Mouse (Mus musculus): ENCODE measurements around the gene Prps2.
"Not testable (repeated sequence)": the region's sequence is repeated elsewhere in the genome, so short reads cannot be mapped to it uniquely, and the experiment has no call there.

The Prps2 gene

DNA sequence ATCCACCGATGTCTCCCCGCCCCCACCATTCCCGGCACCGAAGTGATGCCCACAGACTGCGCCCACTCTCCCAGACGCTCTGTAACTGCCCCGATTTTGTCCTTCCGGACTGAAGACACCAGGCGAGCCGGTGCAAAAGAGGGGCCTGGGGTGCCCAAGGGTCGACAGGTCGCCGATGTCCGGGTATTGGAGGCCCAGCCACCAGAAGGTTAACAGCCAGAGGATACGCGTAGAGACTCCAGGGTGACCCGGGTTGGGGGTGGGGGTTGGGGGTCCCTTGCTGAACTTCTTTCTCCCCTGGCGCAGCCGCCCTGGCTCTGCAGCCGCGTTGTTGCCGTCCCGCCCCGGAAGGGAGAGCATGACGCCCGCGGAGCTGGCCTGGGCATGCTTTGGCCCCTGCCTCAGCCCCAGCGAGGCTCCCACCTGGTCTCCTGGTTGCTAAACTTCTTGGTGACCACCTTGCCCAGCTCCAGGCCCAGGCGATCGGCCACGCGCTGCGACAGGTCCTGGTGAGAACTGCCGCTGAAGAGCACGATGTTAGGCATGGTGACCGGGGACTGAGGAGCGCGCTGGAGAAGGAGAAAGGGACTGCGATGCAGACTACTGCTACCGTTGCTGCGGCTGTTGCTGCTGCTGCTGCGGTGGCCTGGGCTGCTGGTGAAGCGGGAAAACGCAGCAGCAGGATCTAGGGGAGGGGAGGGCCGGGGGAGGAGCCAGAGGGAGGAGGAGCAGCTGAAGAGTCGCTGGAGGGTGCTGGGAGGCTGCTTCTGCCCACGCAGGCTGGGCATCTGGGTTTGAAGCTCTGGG lies at the start of gene Prps2:
Prps2 (minus strand) TSS at position 703 of the 807 bp plus-strand sequence.
- POLR2A ChIA-PET: interaction anchor here in 2 of 4 experiments (0.8 to 1.7 kb wide), 7 partner anchors 11 to 174 kb away, joined by 3 to 7 read pairs (median 3); partner anchors contain the start of gene Tmsb4x (in 1 of the 2)
- CTCF ChIA-PET: no interaction called here

DNA sequence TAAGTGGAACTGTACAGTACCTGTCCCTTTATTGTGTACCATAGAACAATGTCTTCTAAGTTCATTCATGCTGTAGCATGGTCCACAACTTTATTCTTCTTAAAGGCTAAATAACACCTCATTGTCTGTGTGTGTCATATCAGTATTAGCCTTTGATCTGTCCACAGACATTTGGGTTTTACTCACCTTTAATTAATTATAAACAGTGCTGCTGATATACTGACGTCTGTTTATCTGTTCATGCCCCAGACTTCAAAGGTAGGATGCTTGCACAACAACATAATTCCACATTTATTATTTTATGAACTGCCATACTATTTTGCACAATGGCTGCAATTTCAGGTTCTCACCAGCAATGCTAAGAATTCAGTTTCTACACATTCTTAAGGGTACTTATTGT lies 35.1 kb upstream of the Prps2 start:
- ChIA-PET POLR2A (no interaction called here), CTCF (no interaction called here)

DNA sequence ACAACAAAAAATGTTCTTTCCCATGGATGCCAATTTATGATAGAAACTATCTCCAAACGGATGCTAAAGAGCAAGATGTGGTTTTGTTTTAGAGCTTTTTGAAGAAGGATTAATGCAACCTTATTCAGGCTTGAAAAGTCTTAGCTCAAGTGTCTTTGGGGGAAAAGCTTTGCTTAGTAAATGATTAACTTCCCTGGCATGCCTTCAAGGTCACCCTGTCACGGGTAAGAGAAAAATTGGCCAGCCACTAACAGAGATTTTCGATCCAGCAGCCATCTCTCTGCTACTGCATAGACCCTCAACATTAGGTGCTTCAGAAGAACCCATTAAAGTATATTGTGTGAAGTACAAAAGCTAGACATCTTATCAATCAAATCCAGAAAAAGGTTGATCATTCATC lies 12.4 kb upstream of the Prps2 start:
- POLR2A ChIA-PET: interaction anchor here in 1 of 4 experiments (0.7 kb wide), 1 partner anchor 33 kb away, joined by 3 read pairs; no protein-coding TSS in a partner anchor
- CTCF ChIA-PET: no interaction called here

DNA sequence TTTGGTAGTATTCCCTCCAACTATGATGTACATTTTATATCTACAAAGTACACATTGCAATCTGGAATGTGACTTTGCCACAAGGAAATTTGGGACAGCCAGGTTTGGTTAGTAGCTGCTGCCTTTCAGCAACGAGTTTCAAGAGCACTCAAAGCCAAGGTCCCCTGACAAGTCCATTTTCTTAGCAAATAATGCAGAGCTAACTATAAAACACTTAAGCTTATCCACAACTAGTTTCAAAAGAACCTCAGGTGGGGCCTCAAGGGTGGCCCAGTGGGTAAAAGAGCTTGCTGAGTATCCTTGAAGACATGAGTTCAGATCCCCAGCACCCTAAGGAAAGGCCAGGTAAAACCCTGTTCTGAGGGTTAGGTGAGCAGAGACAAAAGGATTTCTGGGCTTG lies 4.1 kb upstream of the Prps2 start:
- POLR2A ChIA-PET: no interaction called here
- CTCF ChIA-PET: no interaction called here

DNA sequence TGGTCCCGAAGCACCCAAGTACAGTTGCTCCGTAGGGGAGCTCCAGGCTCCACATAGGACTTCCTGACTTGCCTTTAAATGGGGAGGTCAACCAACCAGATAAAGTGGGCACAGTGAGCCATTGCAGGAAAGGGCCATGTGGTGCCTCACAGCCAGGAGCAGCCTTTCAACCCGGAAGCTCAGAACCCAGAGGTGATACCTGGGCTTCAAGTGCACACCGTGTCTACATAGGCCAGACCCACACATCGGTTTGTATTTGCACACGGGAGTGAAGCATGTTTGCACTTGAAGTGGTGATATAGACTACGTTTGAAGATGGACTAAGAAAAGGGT lies 271 bp upstream of the Prps2 start:
- ChIA-PET CTCF (no interaction called here), POLR2A (interaction anchor here in 2 of 4 experiments (0.8 to 1.7 kb wide), 7 partner anchors 11 to 174 kb away, joined by 3 to 7 read pairs (median 3); partner anchors contain the start of gene Tmsb4x (in 1 of the 2))

DNA sequence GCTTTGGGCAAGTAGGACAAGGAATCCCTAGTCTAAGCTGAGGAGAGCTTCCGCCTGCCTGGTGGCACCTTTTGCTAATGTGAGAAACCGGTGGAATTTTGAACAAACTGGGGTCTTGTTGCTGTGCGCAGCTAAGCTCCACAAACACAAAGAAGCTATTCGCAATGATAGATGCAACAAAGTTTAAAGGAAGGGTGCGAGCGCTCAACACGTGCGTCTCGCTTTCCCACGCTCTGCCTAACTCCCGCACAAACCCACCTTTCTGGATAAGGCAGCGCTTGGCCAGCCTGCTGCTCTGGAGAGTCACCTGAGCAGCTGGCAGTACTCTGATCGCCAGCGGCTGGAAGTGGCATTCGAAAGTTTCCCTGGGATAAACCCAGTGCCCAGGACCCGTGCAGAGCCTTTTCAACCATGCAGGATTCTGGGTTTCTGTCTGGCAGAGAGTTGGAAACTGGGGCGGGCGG lies 934 bp downstream of the Prps2 start:
- POLR2A ChIA-PET: interaction anchor here in 1 of 4 experiments (1.4 to 1.6 kb wide), 2 partner anchors 12 to 172 kb away, joined by 6 to 7 read pairs; no protein-coding TSS in a partner anchor
- CTCF ChIA-PET: no interaction called here

DNA sequence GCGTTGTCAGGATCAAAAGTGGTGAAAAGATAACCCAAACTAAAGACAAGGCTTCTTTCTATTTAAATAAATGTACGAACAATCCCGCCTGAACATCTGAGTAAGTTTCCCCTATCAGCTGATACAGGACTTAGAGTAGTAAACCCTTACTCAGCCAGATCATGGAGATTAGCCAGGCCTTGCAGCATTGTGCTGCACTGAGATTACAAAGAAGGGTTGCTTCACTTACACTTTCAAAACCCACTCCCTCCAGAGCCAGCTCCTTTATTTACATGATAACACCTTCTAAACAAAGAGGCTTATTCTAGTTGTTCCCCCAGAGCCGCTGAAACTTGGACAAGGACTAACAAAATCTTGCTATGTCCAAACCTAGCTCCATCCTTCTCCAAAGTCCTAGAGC lies 2.5 kb downstream of the Prps2 start:
- ChIA-PET CTCF (interaction anchor here in 1 of 4 experiments (0.5 kb wide), 1 partner anchor 17 kb away, joined by 3 read pairs; no protein-coding TSS in a partner anchor), POLR2A (interaction anchor here in 3 of 4 experiments (0.6 to 1.1 kb wide), 4 partner anchors 32 to 171 kb away, joined by 3 read pairs; partner anchors contain the start of gene Tmsb4x (in 1 of the 3))

DNA sequence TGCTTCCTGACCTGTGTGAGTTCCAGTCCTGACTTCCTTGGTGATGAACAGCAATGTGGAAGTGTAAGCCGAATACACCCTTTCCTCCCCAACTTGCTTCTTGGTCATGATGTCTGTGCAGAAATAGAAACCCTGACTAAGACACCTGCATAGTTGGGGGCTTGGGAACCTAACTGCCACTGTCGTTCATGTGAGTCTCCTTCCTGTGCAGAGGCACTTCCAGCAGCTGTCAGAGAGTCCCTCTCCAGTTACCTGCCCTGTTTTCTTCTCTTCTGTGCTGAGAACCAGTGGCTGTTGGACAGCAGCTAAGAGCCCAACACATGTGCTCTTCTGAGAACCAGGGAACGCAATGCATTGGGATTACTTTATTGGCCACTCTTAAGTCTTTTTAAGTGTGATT lies 21.3 kb downstream of the Prps2 start:
- CTCF ChIA-PET, POLR2A ChIA-PET: not testable (repeated sequence)

DNA sequence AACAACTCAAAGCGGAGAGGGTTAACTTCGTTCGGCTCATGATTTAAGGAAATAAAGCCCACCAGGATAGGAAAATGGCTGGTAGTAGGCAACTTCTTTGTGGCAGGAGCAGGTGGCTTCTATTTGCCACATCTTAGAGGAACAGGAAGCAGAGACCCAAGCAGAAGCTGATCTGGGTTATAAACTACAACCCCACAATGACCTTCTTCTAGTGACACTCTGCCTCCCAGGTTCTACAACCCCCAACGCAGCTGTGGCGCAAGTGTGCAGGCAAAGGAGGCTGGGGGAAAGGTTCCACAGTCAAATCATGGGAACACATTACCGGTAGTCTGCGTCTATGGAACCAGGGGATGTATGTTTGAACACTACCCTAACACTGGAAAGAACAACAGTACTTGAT lies 22.8 kb downstream of the Prps2 start:
- ChIA-PET POLR2A (no interaction called here), CTCF (no interaction called here)

DNA sequence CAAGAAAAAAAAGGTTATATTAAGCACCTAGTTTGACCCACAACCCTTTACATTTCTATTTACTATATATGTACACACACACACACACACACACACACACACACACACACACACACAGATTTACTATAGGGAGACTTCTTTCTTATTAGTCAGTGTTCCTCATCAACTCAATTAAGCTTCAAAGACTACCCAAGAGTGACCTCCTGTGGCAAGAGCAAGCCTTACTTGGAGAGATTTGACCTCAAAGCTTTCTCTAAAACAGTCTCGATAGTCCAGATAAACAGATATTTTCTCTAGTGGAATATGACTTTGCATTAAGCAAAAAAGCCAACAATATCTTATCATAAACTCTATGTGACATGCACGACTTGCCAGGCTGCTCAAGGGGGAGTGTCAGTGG lies 25.1 kb downstream of the Prps2 start:
- ChIA-PET POLR2A (interaction anchor here in 3 of 4 experiments (0.6 to 2.3 kb wide), 3 partner anchors 13 to 842 kb away, joined by 4 to 6 read pairs (median 4); no protein-coding TSS in a partner anchor), CTCF (interaction anchor here in 3 of 4 experiments (0.6 to 2.0 kb wide), 7 partner anchors 50 to 984 kb away, joined by 3 to 9 read pairs (median 4); no protein-coding TSS in a partner anchor)

DNA sequence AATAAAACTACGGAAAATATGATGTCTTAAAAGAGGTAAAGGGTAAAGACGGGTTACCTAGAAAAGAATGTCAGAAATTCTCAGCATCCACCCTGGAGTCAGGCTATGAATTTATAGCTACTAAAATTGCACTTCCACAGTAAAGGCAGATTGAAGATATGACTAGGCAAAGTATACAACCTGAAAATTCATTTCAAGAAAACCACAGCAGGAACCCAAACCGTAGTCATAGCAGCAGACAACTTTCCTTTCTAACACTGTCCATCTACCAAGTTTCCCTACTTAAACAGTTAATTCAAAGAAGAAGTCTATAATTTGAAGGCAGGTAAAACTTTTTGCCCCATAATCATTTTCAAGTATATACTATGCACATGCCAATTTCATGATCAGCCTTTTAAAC lies 26.6 kb downstream of the Prps2 start:
- ChIA-PET POLR2A (interaction anchor here in 2 of 4 experiments (1.1 to 2.3 kb wide), 2 partner anchors 11 to 27 kb away, joined by 3 to 6 read pairs; partner anchors contain the start of gene Prps2 (in 1 of the 2)), CTCF (interaction anchor here in 1 of 4 experiments (2.0 kb wide), 1 partner anchor 79 kb away, joined by 9 read pairs; no protein-coding TSS in a partner anchor)

DNA sequence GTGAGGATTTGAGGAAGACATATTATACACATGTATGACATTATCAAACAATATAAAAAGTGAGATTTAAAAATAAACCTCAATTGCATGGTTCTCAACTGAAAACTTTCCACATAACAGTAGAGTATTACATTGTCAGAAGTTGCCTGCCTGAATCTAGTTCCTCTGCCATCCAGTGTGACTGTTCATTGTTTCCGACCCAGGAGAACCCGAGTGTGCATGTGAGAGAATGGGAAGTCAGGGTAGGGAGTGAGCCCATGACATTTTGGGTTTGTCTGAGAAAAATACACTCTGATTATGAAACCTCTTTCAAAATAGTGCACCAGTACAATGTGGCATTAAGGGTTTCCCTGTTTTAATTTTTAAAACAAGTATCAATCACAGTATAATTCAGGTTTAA lies 28.9 kb downstream of the Prps2 start:
- POLR2A ChIA-PET: no interaction called here
- CTCF ChIA-PET: no interaction called here

DNA sequence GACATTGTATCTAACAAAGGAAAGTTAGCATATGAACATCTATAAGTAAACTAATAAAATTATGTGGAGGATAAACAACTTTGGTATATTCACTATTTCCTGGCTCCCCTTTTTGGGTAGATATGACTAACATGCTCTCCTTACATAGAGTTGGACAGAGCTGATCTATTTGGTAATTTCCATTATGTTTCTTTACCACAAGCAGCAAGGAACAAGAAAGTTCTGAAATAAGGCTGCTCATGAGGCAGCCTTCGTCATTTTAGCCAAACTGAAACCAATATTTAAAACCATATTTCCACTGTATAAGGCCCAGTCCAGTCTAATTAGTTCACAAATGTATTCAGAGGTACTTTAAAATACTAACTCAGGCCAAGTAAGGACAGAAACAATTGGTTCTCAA lies 36.1 kb downstream of the Prps2 start:
- POLR2A ChIA-PET: no interaction called here
- CTCF ChIA-PET: no interaction called here

DNA sequence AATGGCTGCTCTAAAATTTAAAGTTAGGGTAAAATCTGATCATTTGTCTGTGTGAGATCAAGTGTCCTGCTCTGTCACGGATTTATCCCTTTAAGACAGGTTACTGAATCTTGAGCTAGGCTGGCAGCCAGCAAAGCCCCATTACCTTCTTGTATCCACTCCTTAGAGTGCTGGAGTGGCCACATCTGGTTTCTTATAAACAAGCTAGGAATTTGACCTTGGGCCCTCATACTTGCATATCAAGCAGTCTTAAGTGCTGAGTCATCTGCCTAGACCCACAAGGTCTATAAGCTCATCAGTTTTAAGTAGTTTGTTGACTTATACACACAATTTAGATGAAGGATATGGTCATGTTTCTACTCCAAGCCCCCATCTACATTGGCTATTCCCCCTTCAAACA lies 38.2 kb downstream of the Prps2 start:
- ChIA-PET POLR2A (interaction anchor here in 2 of 4 experiments (0.9 to 1.2 kb wide), 4 partner anchors 12 to 39 kb away, joined by 3 to 6 read pairs (median 3); partner anchors contain the start of gene Prps2 (in 2 of the 2)), CTCF (no interaction called here)

DNA sequence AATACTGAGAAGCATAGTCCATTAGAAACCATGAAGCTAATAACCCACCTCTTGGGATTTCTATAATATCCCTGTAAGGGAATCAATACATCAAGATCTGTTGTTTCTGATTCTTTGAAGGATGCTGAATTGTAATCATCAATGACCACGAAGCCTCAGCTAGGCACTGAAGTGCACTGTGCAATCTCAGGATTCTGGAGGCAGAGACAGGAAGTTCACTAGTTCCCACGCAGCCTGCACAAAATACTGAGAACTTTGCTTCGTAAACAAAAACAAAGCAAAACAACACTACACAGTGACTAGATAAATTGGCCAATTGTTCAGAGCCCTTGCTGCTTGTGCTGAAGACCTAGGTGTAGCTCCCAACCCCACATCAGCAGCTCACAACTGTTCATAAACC lies 40.7 kb downstream of the Prps2 start:
- CTCF ChIA-PET: no interaction called here
- POLR2A ChIA-PET: interaction anchor here in 1 of 4 experiments (0.6 kb wide), 1 partner anchor 371 kb away, joined by 3 read pairs; no protein-coding TSS in a partner anchor

DNA sequence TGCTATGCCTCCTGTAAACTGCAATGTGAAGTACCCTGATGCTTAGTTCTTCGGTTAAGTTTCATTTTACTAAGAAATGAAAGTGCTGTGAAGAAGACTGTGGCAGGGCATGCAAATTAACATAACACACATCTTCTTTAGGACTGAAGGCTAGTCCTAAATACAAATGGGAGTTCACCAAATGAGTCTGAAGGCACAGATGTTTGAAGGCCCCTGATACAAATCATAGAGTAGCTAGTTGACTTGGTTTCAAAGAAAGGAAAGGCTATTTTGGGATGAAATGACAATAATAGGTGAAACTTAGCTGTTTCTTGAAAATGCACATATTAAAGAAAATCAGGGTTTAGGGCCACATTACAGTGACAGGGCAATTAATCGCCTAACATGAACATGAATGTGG lies 42.4 kb downstream of the Prps2 start:
- CTCF ChIA-PET: no interaction called here

DNA sequence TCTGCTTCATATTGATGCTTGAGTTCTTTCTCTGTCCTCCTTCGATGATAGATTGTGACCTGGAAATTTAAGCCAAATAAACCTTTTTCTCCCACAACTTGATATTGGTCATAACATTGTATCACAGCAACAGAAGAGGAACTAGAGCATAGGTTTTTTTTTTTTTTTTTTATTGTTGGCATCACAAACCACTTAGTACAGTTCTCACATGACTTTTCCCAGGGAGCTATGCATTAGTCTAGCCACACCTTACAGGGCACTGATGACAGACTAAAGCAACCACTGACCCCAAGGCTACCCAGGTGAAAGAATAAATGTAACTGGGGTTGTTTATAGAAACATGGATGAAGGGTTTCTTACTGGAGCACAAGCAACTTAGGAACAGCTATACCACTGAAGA lies 44.6 kb downstream of the Prps2 start:
- POLR2A ChIA-PET: interaction anchor here in 1 of 4 experiments (0.8 kb wide), 1 partner anchor 58 kb away, joined by 8 read pairs; no protein-coding TSS in a partner anchor
- CTCF ChIA-PET: no interaction called here

More for the DNA sequence above, 42.4 kb downstream of the Prps2 start:
- POLR2A ChIA-PET: no interaction called here

DNA sequence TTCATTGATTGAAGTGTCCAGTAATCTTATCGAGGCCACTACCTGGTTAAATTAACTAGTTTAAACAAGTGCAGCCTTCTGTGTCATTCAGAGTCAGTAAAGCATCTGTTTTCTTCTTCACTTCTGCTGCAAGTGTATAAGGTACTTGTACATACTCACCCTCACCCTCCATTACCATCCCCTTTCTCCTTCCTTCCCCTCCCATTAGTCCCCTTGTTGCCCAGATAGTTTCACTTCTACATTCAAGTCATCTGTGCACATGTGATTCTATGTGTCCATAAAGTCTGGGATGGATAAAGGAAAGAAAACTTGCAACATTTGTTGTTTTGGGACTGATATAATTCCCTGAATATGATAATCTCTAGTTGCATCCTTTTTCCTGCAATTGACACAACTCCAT lies 48.0 kb downstream of the Prps2 start:
- POLR2A ChIA-PET: no interaction called here
- CTCF ChIA-PET: no interaction called here

DNA sequence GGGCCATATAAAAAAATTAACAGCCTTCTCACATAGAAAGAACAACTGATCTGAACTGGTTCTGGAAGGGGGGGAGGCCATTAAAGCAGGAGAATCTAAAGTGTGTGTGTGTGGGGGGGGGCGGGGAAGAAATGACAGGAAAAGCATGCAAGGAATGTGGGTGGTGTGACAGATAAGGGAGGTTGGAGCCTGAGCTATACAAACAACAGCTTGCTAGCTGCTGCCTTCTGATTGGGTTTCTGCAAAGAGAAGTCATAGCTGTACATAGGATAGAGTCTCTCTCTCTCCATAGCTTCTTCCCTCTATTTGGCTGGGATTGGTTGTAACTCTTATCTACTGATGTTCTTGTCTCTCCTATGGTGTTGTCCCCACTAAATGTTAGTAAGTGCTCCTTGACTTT lies 49.9 kb downstream of the Prps2 start:
- ChIA-PET CTCF (interaction anchor here in 1 of 4 experiments (0.6 kb wide), 1 partner anchor 43 kb away, joined by 5 read pairs; no protein-coding TSS in a partner anchor), POLR2A (no interaction called here)

DNA sequence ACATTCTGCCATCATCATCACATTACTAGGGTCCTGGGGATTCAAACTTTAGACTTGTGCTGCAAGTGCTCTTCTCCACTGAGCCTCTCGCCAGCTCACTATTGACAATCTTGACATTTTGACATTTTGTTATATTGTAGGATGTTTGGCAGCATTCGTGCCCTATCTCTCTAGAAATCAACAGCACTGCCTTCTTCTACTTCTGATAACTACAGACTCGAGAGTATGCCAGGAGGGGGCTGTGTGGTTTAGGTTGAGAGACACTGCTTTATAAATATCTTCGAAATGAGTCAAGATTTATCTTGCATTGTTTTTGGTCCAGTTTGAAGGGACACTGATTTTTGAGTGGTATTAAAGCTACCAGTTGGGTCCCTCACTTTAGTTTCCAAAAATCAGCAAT lies 51.6 kb downstream of the Prps2 start:
- ChIA-PET CTCF (no interaction called here), POLR2A (no interaction called here)

DNA sequence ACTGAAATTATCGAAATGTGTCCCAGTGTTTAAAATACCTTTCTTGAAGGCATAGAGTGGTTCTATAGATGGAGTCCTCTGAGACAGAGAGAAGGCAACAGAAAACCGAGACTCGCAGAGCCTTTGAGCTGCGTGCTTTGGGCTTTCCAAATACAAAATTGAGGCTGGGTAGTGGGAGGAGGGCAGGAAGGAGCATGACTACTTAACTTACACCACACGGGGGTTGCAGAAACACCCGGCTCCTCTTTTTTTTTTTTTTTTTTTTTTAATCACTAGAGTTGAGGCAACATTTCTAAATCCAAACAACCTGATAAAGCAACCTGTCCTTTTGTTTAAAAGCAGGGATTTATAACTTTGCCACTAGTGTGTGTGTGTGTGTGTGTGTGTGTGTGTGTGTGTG lies 52.1 kb downstream of the Prps2 start, which contains the start of gene Tlr7:
Tlr7 (minus strand) TSS at position 160 of the 400 bp plus-strand sequence.
- CTCF ChIA-PET: no interaction called here
- POLR2A ChIA-PET: no interaction called here

Measured in embryonic stem cell, embryonic (primary cell).